Mouse (Mus musculus): Measurements from ENCODE around the gene Clcc1.

The Clcc1 gene

GRCm38 (mm10) chr3:108694321-108694720 lies 40.6 kb downstream of the Clcc1 start:
- in situ Hi-C loops (cut with MboI; ENCODE audit: unreplicated experiment in 2 of 2): loop anchor here in 1 of 2 experiments (10.0 kb wide), 1 partner anchor 370 kb away; no protein-coding TSS in a partner anchor

- in situ Hi-C loops (cut with MboI; ENCODE audit: unreplicated experiment in 2 of 2): loop anchor here in 1 of 2 experiments (5.0 to 10.0 kb wide), 2 partner anchors 74 to 366 kb away; no protein-coding TSS in a partner anchor
These were observed 44.9 kb downstream of the Clcc1 start for GRCm38 (mm10) chr3:108698662-108699061.

DNA sequence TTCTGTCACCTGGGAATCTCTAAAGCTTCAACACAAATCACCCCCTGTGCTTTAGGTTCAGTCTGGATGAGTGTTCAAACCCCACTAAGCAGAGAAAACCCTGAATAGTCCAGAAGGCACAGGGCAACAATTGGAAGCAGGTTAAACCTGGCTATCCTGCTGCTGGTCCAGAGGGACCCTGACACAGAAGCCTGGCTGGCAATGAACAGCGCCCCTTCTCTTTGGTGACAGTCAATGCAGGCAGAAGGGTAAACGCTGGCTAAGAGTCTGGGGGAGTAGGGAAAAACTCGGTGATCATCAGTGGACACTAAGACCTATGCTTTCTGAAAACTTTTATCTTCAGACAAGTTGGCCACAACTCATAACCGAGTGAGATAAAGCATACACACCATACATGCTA lies 46.1 kb downstream of the Clcc1 start:
- in situ Hi-C loops (cut with MboI; ENCODE audit: unreplicated experiment in 2 of 2): loop anchor here in 1 of 2 experiments (5.0 to 10.0 kb wide), 2 partner anchors 73 to 365 kb away; no protein-coding TSS in a partner anchor

GRCm38 (mm10) chr3:108701256-108701655 lies 47.5 kb downstream of the Clcc1 start:
- in situ Hi-C loops (cut with MboI; ENCODE audit: unreplicated experiment in 2 of 2): no loop called here

DNA sequence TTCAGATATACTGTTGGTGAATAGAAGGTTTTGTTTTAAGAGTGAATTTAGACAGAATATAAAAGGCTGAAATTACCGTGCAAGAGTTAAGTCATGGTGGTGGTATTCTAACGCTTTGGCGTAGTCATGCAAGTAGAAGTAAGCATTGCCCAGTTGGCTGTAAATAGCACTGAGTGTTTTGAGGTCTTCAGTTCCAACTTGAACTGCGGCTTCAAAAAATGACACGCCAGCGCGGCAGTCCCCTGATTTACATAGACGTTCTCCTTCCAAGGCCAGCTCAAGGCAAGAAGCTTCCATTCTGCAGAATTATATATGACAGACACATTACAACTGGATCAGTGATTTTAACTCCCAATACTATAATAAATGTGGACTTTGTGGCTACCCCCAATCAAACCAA lies 49.1 kb downstream of the Clcc1 start:
- in situ Hi-C loops (cut with MboI; ENCODE audit: unreplicated experiment in 2 of 2): no loop called here

GRCm38 (mm10) chr3:108711296-108711695 lies 57.6 kb downstream of the Clcc1 start:
- in situ Hi-C loops (cut with MboI; ENCODE audit: unreplicated experiment in 2 of 2): no loop called here

DNA sequence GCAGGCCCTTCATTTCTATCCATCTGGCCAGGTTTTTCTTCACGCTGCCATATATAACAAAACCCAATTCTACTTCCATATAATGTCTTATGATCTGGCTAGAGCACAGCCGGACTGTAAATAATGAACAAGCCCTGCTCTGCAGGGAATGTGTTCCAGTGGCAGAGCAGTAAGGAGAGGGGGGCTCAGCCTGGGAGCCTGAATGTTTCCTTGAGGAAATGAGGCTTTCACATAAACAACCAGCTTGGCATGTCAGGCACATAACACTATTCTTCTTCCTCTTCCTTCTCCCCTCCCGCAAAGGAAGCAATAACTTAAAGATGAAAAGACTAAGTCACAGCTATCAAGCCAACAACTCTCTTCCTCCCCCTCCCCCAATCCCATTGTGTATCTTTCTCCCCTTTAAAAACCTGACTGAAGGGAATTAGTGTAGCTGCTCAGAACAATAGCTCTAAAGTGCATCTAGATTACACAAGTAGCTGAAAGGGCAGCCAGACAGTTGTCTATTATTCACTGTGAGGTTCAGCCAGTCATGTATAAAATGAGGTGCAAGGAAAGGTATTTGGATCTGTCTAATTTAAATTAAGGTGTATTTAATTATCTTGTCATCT lies 59.5 kb downstream of the Clcc1 start:
- in situ Hi-C loops (cut with MboI; ENCODE audit: unreplicated experiment in 2 of 2): no loop called here

- in situ Hi-C loops (cut with MboI; ENCODE audit: unreplicated experiment in 2 of 2): no loop called here
These were observed 61.1 kb downstream of the Clcc1 start for GRCm38 (mm10) chr3:108714837-108715236.

DNA sequence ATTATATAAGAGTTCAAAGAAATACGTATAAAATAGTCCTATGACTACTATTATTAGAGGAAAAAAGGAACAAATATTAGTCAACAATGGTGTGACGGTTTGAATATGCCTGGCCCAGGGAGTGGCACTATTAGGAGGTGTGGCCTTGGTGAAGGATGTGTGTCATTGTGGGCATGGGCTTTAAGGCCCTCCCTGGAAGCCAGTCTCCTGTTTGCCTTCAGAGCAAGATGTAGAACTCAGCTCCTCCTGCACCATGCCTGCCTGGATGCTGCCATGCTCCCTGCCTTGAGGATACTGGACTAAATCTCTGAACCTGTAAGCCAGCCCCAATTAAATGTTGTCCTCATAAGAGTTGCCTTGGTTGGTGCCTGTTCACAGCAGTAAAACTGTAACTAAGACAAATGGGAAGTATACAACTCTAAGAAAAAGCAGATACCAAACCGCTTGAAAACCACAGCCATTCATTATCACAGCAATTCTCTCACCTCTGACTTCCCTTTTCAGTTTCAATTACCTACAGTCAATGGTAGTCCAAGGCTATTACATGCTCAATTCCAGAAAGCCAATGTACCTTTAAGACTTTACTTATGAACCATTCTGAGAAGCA lies 64.3 kb downstream of the Clcc1 start:
- in situ Hi-C loops (cut with MboI; ENCODE audit: unreplicated experiment in 2 of 2): no loop called here

DNA sequence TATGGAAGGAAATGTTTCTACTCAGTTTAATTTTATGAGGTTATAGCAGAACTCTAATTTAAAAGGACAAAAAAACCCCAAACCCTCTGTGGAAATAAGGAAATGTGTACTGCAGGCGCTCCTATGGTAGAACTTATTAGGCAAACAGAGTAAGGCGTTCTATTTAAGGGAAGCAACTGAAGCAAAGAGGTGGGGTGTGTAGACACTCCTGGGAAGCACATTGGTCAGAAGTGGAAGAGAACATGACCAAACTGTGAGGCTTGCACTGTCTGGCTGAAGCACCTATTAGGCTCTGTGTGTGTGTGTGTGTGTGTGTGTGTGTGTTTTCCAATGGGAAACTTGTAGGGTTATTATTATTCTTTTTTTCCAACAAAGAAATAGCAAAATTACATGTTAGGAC lies 65.6 kb downstream of the Clcc1 start:
- in situ Hi-C loops (cut with MboI; ENCODE audit: unreplicated experiment in 2 of 2): no loop called here

- in situ Hi-C loops (cut with MboI; ENCODE audit: unreplicated experiment in 2 of 2): no loop called here
These were observed 66.0 kb downstream of the Clcc1 start for GRCm38 (mm10) chr3:108719761-108720160.

- in situ Hi-C loops (cut with MboI; ENCODE audit: unreplicated experiment in 2 of 2): no loop called here
These were observed 67.6 kb downstream of the Clcc1 start for GRCm38 (mm10) chr3:108721076-108721991.

GRCm38 (mm10) chr3:108722036-108722872 lies 68.5 kb downstream of the Clcc1 start, which contains the start of gene Gpsm2:
TSS of gene Gpsm2 (minus strand) at chr3:108722309.
- in situ Hi-C loops (cut with MboI; ENCODE audit: unreplicated experiment in 2 of 2): no loop called here

DNA sequence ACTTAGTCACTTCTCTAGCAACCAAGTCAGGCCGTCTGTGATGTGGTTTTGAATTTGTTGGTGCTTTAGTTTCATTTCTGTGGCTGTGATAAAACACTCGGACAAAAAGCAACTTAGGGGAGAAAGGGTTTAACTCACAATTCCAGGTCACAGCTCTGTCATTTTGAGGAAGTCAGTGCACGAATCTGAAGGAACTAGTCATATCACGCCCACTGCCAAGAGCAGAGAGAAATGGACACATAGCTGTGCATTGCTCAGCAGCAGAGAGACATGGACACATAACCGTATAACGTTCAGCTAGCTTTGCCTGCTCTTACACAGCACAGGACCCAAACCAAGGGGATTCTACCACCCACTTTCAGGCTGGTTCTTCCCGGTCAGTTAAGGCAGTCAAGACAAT lies 72.7 kb downstream of the Clcc1 start:
- in situ Hi-C loops (cut with MboI; ENCODE audit: unreplicated experiment in 2 of 2): no loop called here

GRCm38 (mm10) chr3:108727344-108727743 lies 73.6 kb downstream of the Clcc1 start:
- in situ Hi-C loops (cut with MboI; ENCODE audit: unreplicated experiment in 2 of 2): no loop called here

GRCm38 (mm10) chr3:108727776-108728175 lies 74.1 kb downstream of the Clcc1 start:
- in situ Hi-C loops (cut with MboI; ENCODE audit: unreplicated experiment in 2 of 2): no loop called here
